9 mouse cellular contexts compared by ENCODE assay signal in the genomic region with DNA sequence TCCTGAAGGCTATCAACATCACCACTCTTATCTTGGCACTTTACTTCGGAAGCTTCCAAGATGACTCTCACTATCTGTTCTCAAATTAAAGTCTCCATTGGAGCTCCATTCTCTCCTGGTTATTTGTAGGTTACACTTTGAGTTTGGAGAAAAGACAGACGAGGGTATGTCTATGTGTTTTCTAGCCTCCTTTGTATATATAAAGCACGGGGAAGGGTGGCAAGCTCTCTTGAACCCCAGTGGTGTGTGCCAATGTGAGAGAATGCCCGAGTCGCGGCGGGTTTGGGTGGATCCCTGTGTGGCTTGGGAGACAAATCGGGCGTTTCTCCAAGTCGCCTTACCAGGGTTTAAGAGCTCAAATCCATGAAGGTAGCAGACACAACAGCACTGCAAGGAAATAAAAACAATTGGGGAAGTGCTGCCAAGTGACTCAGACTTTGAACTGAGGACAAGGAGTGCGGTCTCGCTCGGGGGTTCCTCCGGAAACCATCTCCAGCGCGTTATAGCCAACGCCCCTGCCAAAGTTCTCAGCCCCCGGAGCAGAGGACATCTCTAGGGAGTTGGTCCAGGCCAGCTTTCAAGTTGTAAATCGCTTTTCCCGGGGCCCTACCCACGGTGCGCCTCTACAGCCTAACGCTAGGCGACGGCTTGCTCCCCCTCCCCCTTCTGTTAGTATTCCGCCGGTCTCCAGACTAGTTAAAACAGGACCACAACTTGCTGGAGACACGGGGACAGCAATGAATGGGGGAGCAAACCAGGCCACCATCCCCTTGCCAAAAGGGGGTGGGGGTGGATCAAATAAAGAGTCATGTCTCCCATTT. TPM values are rescaled to one million over a fixed set of nuclear protein-coding genes. Genes with fewer than 3 reads are reported as not detected.
DNase-seq lines count a peak whose midpoint lies in the region; ATAC-seq and TF ChIP-seq lines count a peak whose summit lies in the region.
"Had no signal": no experiment of that assay in that cellular context is flagged by ENCODE, and none has a peak within 500 bp of the region (broad histone marks: within the 10 kb centered on the region; RNA-seq: fewer than 3 reads in every experiment).

No protein-coding gene starts in this region.

- no peaks in the 10 kb centered on the region for H3K36me3 ChIP-seq in forebrain, embryonic 15.5 days
- H3K36me3 ChIP-seq in heart, postnatal 0 days (replicated peaks; ENCODE audit: control insufficient read depth, insufficient read depth, low read length), result no peaks in the 10 kb centered on the region
- H3K36me3 ChIP-seq in liver, embryonic 16.5 days (ENCODE audit: control insufficient read depth, insufficient read depth), result no peaks in the 10 kb centered on the region
- no peaks in the 10 kb centered on the region for H3K36me3 ChIP-seq in neural tube, embryonic 14.5 days (ENCODE audit: control insufficient read depth, insufficient read depth, low read length)

- peak overlapping the region; percentile 71 for H3K4me2 ChIP-seq in forebrain, embryonic 15.5 days (replicated peaks)
- peak overlapping the region; percentile 94 for H3K4me2 ChIP-seq in heart, postnatal 0 days (ENCODE audit: low read depth, low read length)
- peak overlapping the region; percentile 30 for H3K4me2 ChIP-seq in liver, embryonic 16.5 days (ENCODE audit: low read depth, low read length)
- peak overlapping the region; percentile 82 for H3K4me2 ChIP-seq in neural tube, embryonic 14.5 days (ENCODE audit: low read depth, low read length)

- H3K27me3 ChIP-seq in forebrain, embryonic 15.5 days, result no peaks in the 10 kb centered on the region
- no peaks in the 10 kb centered on the region for H3K27me3 ChIP-seq in heart, postnatal 0 days (ENCODE audit: control insufficient read depth, insufficient read depth, low read length)
- peaks cover 63% of the 10 kb centered on the region for H3K27me3 ChIP-seq in liver, embryonic 16.5 days (ENCODE audit: control insufficient read depth, insufficient read depth, low read depth, low read length)
- H3K27me3 ChIP-seq in neural tube, embryonic 14.5 days (ENCODE audit: control insufficient read depth, insufficient read depth, low read length), result 0 out of 2 replicates have a peak, but pooled peaks cover 3% of the 10 kb centered on the region
- H3K27me3 ChIP-seq: Patski had no signal

- no peak for TF ChIP-seq EP300 in heart, postnatal 0 days (IDR thresholded peaks at IDR 0.05; ENCODE audit: low read depth)

- peak; percentile 31 for DNase-seq in ovary, postnatal 10 days (ENCODE audit: low spot score)
- DNase-seq in ovary, adult 18-20 months (ENCODE audit: low spot score), result no peak
- peak; percentile 56 for DNase-seq in heart, postnatal 0 days (ENCODE audit: low spot score)
- DNase-seq in kidney, postnatal 14 days, result peak; percentile 67
- DNase-seq in T-cell, adult 2 months (ENCODE audit: low spot score), result no peak

- under 1% methylated on average over 28 of the region's 28 CpGs for WGBS in forebrain, embryonic 15.5 days
- WGBS in heart, postnatal 0 days, result under 1% methylated on average over 28 of the region's 28 CpGs
- under 1% methylated on average over 28 of the region's 28 CpGs for WGBS in liver, embryonic 16.5 days (ENCODE audit: insufficient replicate concordance)
- under 1% methylated on average over 28 of the region's 28 CpGs for WGBS in neural tube, embryonic 14.5 days

- no peak for ATAC-seq in forebrain, embryonic 15.5 days (replicated peaks)
- ATAC-seq in heart, postnatal 0 days (ENCODE audit: insufficient read depth, low read depth), result no peak
- ATAC-seq in liver, embryonic 16.5 days (ENCODE audit: low read depth), result no peak
- peak; percentile 28; the same call in 1 of the 2 replicates for ATAC-seq in neural tube, embryonic 14.5 days (ENCODE audit: low read depth)
- ATAC-seq: Patski had no signal

- peaks cover 45% of the 10 kb centered on the region for H3K4me1 ChIP-seq in forebrain, embryonic 15.5 days
- H3K4me1 ChIP-seq in heart, postnatal 0 days (ENCODE audit: control insufficient read depth, insufficient read depth), result peaks cover 21% of the 10 kb centered on the region
- no peaks in the 10 kb centered on the region for H3K4me1 ChIP-seq in liver, embryonic 16.5 days (ENCODE audit: control insufficient read depth, low read depth, low read length)
- peaks cover 4% of the 10 kb centered on the region; the same call in 1 of the 2 replicates for H3K4me1 ChIP-seq in neural tube, embryonic 14.5 days (ENCODE audit: control insufficient read depth, insufficient read depth, low read length)

- peak overlapping the region; percentile 95 for H3K4me3 ChIP-seq in forebrain, embryonic 15.5 days
- H3K4me3 ChIP-seq in heart, postnatal 0 days (ENCODE audit: low read depth, low read length), result peak overlapping the region; percentile 65
- peak overlapping the region; percentile 22 for H3K4me3 ChIP-seq in liver, embryonic 16.5 days (ENCODE audit: low read depth, low read length)
- H3K4me3 ChIP-seq in neural tube, embryonic 14.5 days (ENCODE audit: low read depth, low read length), result peak overlapping the region; percentile 85

- TF ChIP-seq CTCF in heart, postnatal 0 days (IDR thresholded peaks at IDR 0.05; ENCODE audit: low read depth), result no peak; the same call in 1 of the 2 replicates

- peak overlapping the region; percentile 90 for H3K9ac ChIP-seq in forebrain, embryonic 15.5 days (replicated peaks)
- peak overlapping the region; percentile 81 for H3K9ac ChIP-seq in heart, postnatal 0 days (replicated peaks; ENCODE audit: low read depth, low read length)
- no peak overlapping the region for H3K9ac ChIP-seq in liver, embryonic 16.5 days (ENCODE audit: low read depth, low read length)
- peak overlapping the region; percentile 87 for H3K9ac ChIP-seq in neural tube, embryonic 14.5 days (replicated peaks; ENCODE audit: low read depth, low read length)

- H3K27ac ChIP-seq in forebrain, embryonic 15.5 days (replicated peaks), result peak overlapping the region; percentile 94
- peak overlapping the region; percentile 73 for H3K27ac ChIP-seq in heart, postnatal 0 days (ENCODE audit: low read depth)
- no peak overlapping the region for H3K27ac ChIP-seq in liver, embryonic 16.5 days (ENCODE audit: low read length)
- peak overlapping the region; percentile 86; the same call in 1 of the 2 replicates for H3K27ac ChIP-seq in neural tube, embryonic 14.5 days (ENCODE audit: low read depth, low read length)

- H3K9me3 ChIP-seq in forebrain, embryonic 15.5 days, result no peaks in the 10 kb centered on the region
- no peaks in the 10 kb centered on the region for H3K9me3 ChIP-seq in heart, postnatal 0 days (replicated peaks; ENCODE audit: control insufficient read depth, low read length)
- no peaks in the 10 kb centered on the region for H3K9me3 ChIP-seq in liver, embryonic 16.5 days (replicated peaks; ENCODE audit: control insufficient read depth, low read length)
- no peaks in the 10 kb centered on the region for H3K9me3 ChIP-seq in neural tube, embryonic 14.5 days (ENCODE audit: control insufficient read depth, low read length)

RNA-seq across cellular contexts. Expression of gene Flrt2, which starts 1.8 kb away (rescaled TPM):
- 36.3 and 37.5 TPM in 2 replicates for polyA plus RNA-seq in forebrain, embryonic 15.5 days (2015; fragmentation: Nextera tagmentation; extraction: Ambion mirVana)
- total RNA-seq in heart, postnatal 0 days (2014; rRNA removed; ENCODE audit: low replicate concordance), result 20.3 and 22.1 TPM in 2 replicates
- 6.3 and 6.9 TPM in 2 replicates for polyA plus RNA-seq in heart, postnatal 0 days (2015; fragmentation: Nextera tagmentation; extraction: Ambion mirVana)
- polyA plus RNA-seq in liver, embryonic 16.5 days (2015; fragmentation: Nextera tagmentation; extraction: Ambion mirVana), result 0.75 and 0.85 TPM in 2 replicates
- polyA plus RNA-seq in neural tube, embryonic 14.5 days (2014; fragmentation: Nextera tagmentation; extraction: Ambion mirVana), result 30.1 and 36.7 TPM in 2 replicates

Comparison
In these comparisons a context has a peak if more than half of its experiments do, and no peak if none do; other contexts are left out.
1. DNase-seq: peak in ovary, postnatal 10 days (single experiment), heart, postnatal 0 days (single experiment) and kidney, postnatal 14 days (single experiment); none in ovary, adult 18-20 months (single experiment) and T-cell, adult 2 months (single experiment).
2. H3K4me2 ChIP-seq: peak in every context shown above with its lines; median percentile 94 in heart, postnatal 0 days; 82 in neural tube, embryonic 14.5 days; 71 in forebrain, embryonic 15.5 days; 30 in liver, embryonic 16.5 days.
3. H3K4me3 ChIP-seq: peak in every context shown above with its lines; median percentile 95 in forebrain, embryonic 15.5 days; 85 in neural tube, embryonic 14.5 days; 65 in heart, postnatal 0 days; 22 in liver, embryonic 16.5 days.